Comparison of ENCODE assay signal across 16 mouse cellular contexts in genomic region chr7:65416506-65416905, GRCm38 (mm10).
A peak's percentile ranks its signal among the peaks of the same experiment; 100 is the strongest.
DNase-seq lines count a peak whose midpoint lies in the region; TF ChIP-seq lines count a peak whose summit lies in the region.
"Had no signal": no experiment of that assay in that cellular context is flagged by ENCODE, and none has a peak within 500 bp of the region (broad histone marks: within the 10 kb centered on the region; RNA-seq: fewer than 3 reads in every experiment).

No protein-coding gene starts in this region.

- 75% methylated on average over 3 of the region's 3 CpGs for WGBS in kidney, adult 2 months

- H3K36me3 ChIP-seq in kidney, adult 2 months (ENCODE audit: control insufficient read depth, insufficient read depth, low read length) = no peaks in the 10 kb centered on the region
- H3K36me3 ChIP-seq: embryonic facial prominence, embryonic 15.5 days; forebrain, embryonic 10.5 days; midbrain, embryonic 10.5 days; neural tube, embryonic 12.5 days had no signal

- DNase-seq in gastrocnemius, adult 2 months = no peak
- DNase-seq in gastrocnemius, adult 8-10 months (ENCODE audit: low spot score in 2 of 2) = no peak
- no peak for DNase-seq in kidney, adult 2 months
- no peak for DNase-seq in kidney, adult 18-20 months
- DNase-seq in left cerebral cortex, adult 2 months (ENCODE audit: extremely low spot score in 1 of 2, low spot score in 2 of 2) = no peak
- no peak for DNase-seq in left cerebral cortex, adult 18-20 months (ENCODE audit: low spot score in 2 of 2)
- DNase-seq in c-Kit-positive CD71-positive TER-119-positive erythroid progenitor cells, embryonic 14.5 days (ENCODE audit: low spot score) = no peak
- DNase-seq: cerebellum, adult 11-12 months; spleen, adult 18-20 months; thymus, adult 18-20 months had no signal

- no peak for TF ChIP-seq POLR2A in kidney, adult 2 months (IDR thresholded peaks at IDR 0.05; ENCODE audit: low read depth, low read length)

- H3K27me3 ChIP-seq in kidney, adult 2 months (replicated peaks; ENCODE audit: control insufficient read depth, insufficient read depth, low read length) = no peaks in the 10 kb centered on the region
- H3K27me3 ChIP-seq: embryonic facial prominence, embryonic 15.5 days; neural tube, embryonic 12.5 days had no signal

- peak overlapping the region; percentile 84 for H3K27ac ChIP-seq in gastrocnemius, adult 2 months
- H3K27ac ChIP-seq in kidney, adult 2 months (ENCODE audit: insufficient read depth, low read depth, low read length) = peak overlapping the region; percentile 31
- peak overlapping the region; percentile 91 for H3K27ac ChIP-seq in left cerebral cortex, adult 2 months
- 0 out of 2 replicates have a peak overlapping the region, but pooled peaks have one; percentile 21 for H3K27ac ChIP-seq in brown adipose tissue, adult 24 weeks (replicated peaks; ENCODE audit: low read depth, low read length)
- H3K27ac ChIP-seq: embryonic facial prominence, embryonic 15.5 days; hindbrain, embryonic 14.5 days had no signal

- TF ChIP-seq CTCF in gastrocnemius, adult 2 months (IDR thresholded peaks at IDR 0.05) = no peak
- no peak for TF ChIP-seq CTCF in kidney, adult 2 months (conservative IDR thresholded peaks at IDR 0.05; ENCODE audit: insufficient read depth, insufficient read length, low read depth, low read length)
- TF ChIP-seq CTCF in left cerebral cortex, adult 2 months (IDR thresholded peaks at IDR 0.05) = no peak

- no peak overlapping the region; the same call in 1 of the 2 replicates for H3K4me3 ChIP-seq in gastrocnemius, adult 2 months
- no peak overlapping the region for H3K4me3 ChIP-seq in kidney, adult 2 months (ENCODE audit: insufficient read depth, low read depth, low read length)
- no peak overlapping the region for H3K4me3 ChIP-seq in left cerebral cortex, adult 2 months
- no peak overlapping the region for H3K4me3 ChIP-seq in brown adipose tissue, adult 24 weeks (ENCODE audit: insufficient read depth, low read depth, low read length)
- H3K4me3 ChIP-seq: embryonic facial prominence, embryonic 15.5 days; forebrain, embryonic 10.5 days; midbrain, embryonic 10.5 days; neural tube, embryonic 12.5 days had no signal

- H3K4me1 ChIP-seq in kidney, adult 2 months (ENCODE audit: control insufficient read depth, insufficient read depth, low read length) = 0 out of 2 replicates have a peak, but pooled peaks cover 10% of the 10 kb centered on the region
- H3K4me1 ChIP-seq in brown adipose tissue, adult 24 weeks (ENCODE audit: control insufficient read depth, insufficient read depth, insufficient read length, low read length) = peaks cover 33% of the 10 kb centered on the region

- intact Hi-C loops in gastrocnemius, adult 2 months (cut with DNase I) = no loop called here
- intact Hi-C loops in left cerebral cortex, adult 2 months (cut with DNase I) = loop anchor here (5.0 kb wide), 1 partner anchor 59 kb away; no protein-coding TSS in a partner anchor

Comparison
In these comparisons a context has a peak if more than half of its experiments do, and no peak if none do; other contexts are left out.
1. H3K27ac ChIP-seq: peak in every context shown above with its lines; median percentile 91 in left cerebral cortex, adult 2 months; 84 in gastrocnemius, adult 2 months; 31 in kidney, adult 2 months; 21 in brown adipose tissue, adult 24 weeks.